ENCODE assay signal across 8 mouse cellular contexts in the genomic region with DNA sequence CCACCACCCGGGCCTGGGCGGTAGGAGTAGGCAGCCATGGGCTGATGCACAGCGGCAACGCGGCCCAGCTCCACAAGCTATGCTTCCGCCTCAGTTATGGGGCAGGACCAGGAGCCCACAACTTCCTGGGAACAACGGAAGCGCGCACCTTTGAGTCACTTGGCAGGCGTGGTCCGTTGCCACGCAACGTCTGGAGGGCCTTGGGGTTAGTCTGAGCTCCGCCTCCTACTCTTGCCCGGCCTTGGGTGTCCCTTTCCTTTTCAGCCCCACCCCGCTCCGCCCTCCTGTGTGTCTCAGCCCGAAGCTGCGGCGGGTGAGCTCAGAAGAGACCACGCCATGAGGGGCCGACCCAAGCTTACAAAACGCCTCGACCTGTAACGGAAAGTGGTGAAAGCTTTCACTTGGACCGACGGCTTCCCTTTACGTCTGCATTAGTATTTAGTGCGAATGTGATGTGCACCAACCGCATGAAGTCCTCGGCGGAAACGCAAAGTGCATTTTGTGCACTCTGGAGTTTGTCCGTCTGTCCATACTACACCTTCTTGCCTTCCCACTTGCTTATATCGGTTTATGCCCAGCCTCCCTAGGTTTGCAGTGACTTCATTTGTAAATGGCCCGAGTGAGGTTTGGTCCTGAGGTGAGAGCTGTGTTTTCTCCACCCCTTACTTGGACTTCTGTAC. TPM values are rescaled to one million over a fixed set of nuclear protein-coding genes. Genes with fewer than 3 reads are reported as not detected.
DNase-seq lines count a peak whose midpoint lies in the region; ATAC-seq and TF ChIP-seq lines count a peak whose summit lies in the region.

A gene (minus strand): TSS at position 411 of the 680 bp plus-strand sequence.

- H3K4me3 ChIP-seq in bone marrow macrophage, adult 2 months (ENCODE audit: insufficient read depth, low read length): peak within 1 kb of the TSS; percentile 70
- H3K4me3 ChIP-seq in embryonic fibroblast, embryonic 13.5 days (ENCODE audit: insufficient read depth, low read length): peak within 1 kb of the TSS; percentile 81
- H3K4me3 ChIP-seq in kidney, embryonic 14.5 days (ENCODE audit: low read length): peak within 1 kb of the TSS; percentile 80
- peak within 1 kb of the TSS; percentile 96 for H3K4me3 ChIP-seq in limb, embryonic 15.5 days

- WGBS in kidney, embryonic 14.5 days: under 1% methylated on average over 32 of the region's 36 CpGs
- WGBS in limb, embryonic 15.5 days: under 1% methylated on average over 36 of the region's 36 CpGs

- H3K27ac ChIP-seq in bone marrow macrophage, adult 2 months (ENCODE audit: insufficient read depth, low read depth, low read length): peak within 1 kb of the TSS; percentile 3
- H3K27ac ChIP-seq in embryonic fibroblast, embryonic 13.5 days (ENCODE audit: insufficient read depth, low read length): no peak within 1 kb of the TSS
- no peak within 1 kb of the TSS for H3K27ac ChIP-seq in kidney, embryonic 14.5 days (ENCODE audit: low read depth, low read length)
- H3K27ac ChIP-seq in limb, embryonic 15.5 days: peak within 1 kb of the TSS; percentile 81

- H3K9ac ChIP-seq in kidney, embryonic 14.5 days (ENCODE audit: low read depth, low read length): peak within 1 kb of the TSS; percentile 84
- peak within 1 kb of the TSS; percentile 83 for H3K9ac ChIP-seq in limb, embryonic 15.5 days

- H3K4me2 ChIP-seq in kidney, embryonic 14.5 days (replicated peaks; ENCODE audit: low read depth, low read length): peak within 1 kb of the TSS; percentile 59
- H3K4me2 ChIP-seq in limb, embryonic 15.5 days: peak within 1 kb of the TSS; percentile 66

- ATAC-seq in kidney, embryonic 14.5 days (ENCODE audit: low FRiP score, low TSS enrichment): peak; percentile 100
- ATAC-seq in limb, embryonic 15.5 days (ENCODE audit: insufficient number of reproducible peaks, low FRiP score, low TSS enrichment, low read depth): peak; percentile 99

- no peaks in the 10 kb centered on the region for H3K27me3 ChIP-seq in kidney, embryonic 14.5 days (ENCODE audit: control insufficient read depth, insufficient read depth, low read length)
- H3K27me3 ChIP-seq in limb, embryonic 15.5 days: no peaks in the 10 kb centered on the region

- no peak for TF ChIP-seq POLR2A in bone marrow macrophage, adult 2 months (IDR thresholded peaks at IDR 0.05; ENCODE audit: borderline replicate concordance, low read depth, low read length)
- peak; percentile 77 for TF ChIP-seq POLR2A in embryonic fibroblast, embryonic 13.5 days (IDR thresholded peaks at IDR 0.05; ENCODE audit: low read depth, low read length)

- peak; percentile 98 for DNase-seq in A20 (ENCODE audit: low read depth, low spot score)
- DNase-seq in heart, adult 9 months (ENCODE audit: low spot score in 2 of 2): peak; percentile 96 to 97
- DNase-seq in monocyte, adult 2 months (ENCODE audit: low read depth in 1 of 2, low spot score in 2 of 2): peak; percentile 70 to 79
- DNase-seq in spleen, postnatal 36 days (ENCODE audit: low spot score in 2 of 2): peak; percentile 95 to 96

- peaks cover 3% of the 10 kb centered on the region for H3K4me1 ChIP-seq in bone marrow macrophage, adult 2 months (ENCODE audit: control insufficient read depth, insufficient read depth, low read length)
- no peaks in the 10 kb centered on the region for H3K4me1 ChIP-seq in embryonic fibroblast, embryonic 13.5 days (ENCODE audit: control insufficient read depth, insufficient read depth, low read length)
- H3K4me1 ChIP-seq in kidney, embryonic 14.5 days (ENCODE audit: control insufficient read depth, insufficient read depth, low read length): no peaks in the 10 kb centered on the region
- H3K4me1 ChIP-seq in limb, embryonic 15.5 days: peaks cover 8% of the 10 kb centered on the region; the same call in 1 of the 2 replicates

- TF ChIP-seq CTCF in bone marrow macrophage, adult 2 months (IDR thresholded peaks at IDR 0.05; ENCODE audit: low read depth, low read length): no peak
- no peak for TF ChIP-seq CTCF in embryonic fibroblast, embryonic 13.5 days (IDR thresholded peaks at IDR 0.05; ENCODE audit: borderline replicate concordance, insufficient read depth, low read length)

- no peaks in the 10 kb centered on the region for H3K9me3 ChIP-seq in kidney, embryonic 14.5 days (ENCODE audit: control insufficient read depth, low read length)
- H3K9me3 ChIP-seq in limb, embryonic 15.5 days: no peaks in the 10 kb centered on the region

- H3K36me3 ChIP-seq in kidney, embryonic 14.5 days (ENCODE audit: control insufficient read depth, insufficient read depth, low read length): peaks cover 27% of the 10 kb centered on the region
- H3K36me3 ChIP-seq in limb, embryonic 15.5 days: peaks cover 22% of the 10 kb centered on the region

RNA-seq across cellular contexts. Expression of the gene that starts here (rescaled TPM):
- 115 and 120 TPM in 2 replicates for polyA plus RNA-seq in bone marrow macrophage, adult 2 months (2012; ENCODE audit: insufficient read depth, insufficient read length, missing spikeins)
- 121 and 123 TPM in 2 replicates for polyA plus RNA-seq in embryonic fibroblast, embryonic 13.5 days (2011; ENCODE audit: insufficient read length, low read depth, missing spikeins)
- polyA plus RNA-seq in kidney, embryonic 14.5 days (2014; fragmentation: Nextera tagmentation; extraction: Ambion mirVana): 163 and 185 TPM in 2 replicates
- polyA plus RNA-seq in limb, embryonic 15.5 days (2015; fragmentation: Nextera tagmentation; extraction: Ambion mirVana): 157 and 158 TPM in 2 replicates

Comparison
In these comparisons a context has a peak if more than half of its experiments do, and no peak if none do; other contexts are left out.
1. H3K27ac ChIP-seq: peak in bone marrow macrophage, adult 2 months (single experiment) and limb, embryonic 15.5 days (single experiment); none in embryonic fibroblast, embryonic 13.5 days (single experiment) and kidney, embryonic 14.5 days (single experiment).
2. Peak in every context shown above with its lines, with median percentiles within 50 percentile points of each other: DNase-seq and H3K4me3 ChIP-seq.